ENCODE assay signal across 8 mouse cellular contexts in the genomic region with DNA sequence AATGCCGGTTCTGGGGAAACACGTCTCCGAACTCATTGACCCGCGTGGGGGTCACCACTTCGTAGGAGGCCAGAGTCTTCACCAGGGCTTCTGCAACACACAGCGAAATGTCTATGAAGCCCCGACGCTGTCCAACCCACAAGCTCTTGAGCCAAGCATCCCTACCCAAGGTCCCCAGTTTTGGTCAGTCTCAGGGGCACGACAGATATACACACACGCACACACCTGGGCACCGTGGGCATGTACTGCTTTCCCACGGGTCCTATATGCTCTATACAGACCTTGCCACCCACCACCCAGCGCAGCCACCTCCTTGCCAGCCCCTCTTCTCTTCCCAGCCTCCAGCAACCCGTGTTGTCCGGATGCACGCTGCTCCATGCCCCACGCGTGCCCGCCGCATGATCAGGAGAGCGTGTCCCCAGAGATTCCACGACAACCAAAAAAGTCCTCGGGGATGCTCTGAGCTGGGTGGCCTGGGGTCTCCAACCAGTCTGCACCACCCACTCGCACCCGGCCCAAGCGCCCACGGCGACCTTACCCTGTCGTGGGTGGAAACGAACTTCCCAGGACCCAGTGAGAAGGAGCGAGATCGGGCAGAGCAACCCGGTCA.
DNase-seq lines count a peak whose midpoint lies in the region; ATAC-seq and TF ChIP-seq lines count a peak whose summit lies in the region.

No protein-coding gene starts in this region.

- H3K4me3 ChIP-seq in hindbrain, embryonic 16.5 days (ENCODE audit: low read length), result peak overlapping the region; percentile 82
- H3K4me3 ChIP-seq in midbrain, postnatal 0 days (ENCODE audit: low read depth, low read length), result peak overlapping the region; percentile 75

- under 1% methylated on average over 33 of the region's 34 CpGs for WGBS in hindbrain, embryonic 16.5 days
- under 1% methylated on average over 34 of the region's 34 CpGs for WGBS in midbrain, postnatal 0 days

- peaks cover 9% of the 10 kb centered on the region for H3K4me1 ChIP-seq in hindbrain, embryonic 16.5 days (ENCODE audit: control insufficient read depth, insufficient read depth, low read depth, low read length)
- H3K4me1 ChIP-seq in midbrain, postnatal 0 days (ENCODE audit: insufficient read depth, low read length), result peaks cover 8% of the 10 kb centered on the region; the same call in 1 of the 2 replicates

- H3K4me2 ChIP-seq in hindbrain, embryonic 16.5 days (ENCODE audit: low read length), result peak overlapping the region; percentile 99
- H3K4me2 ChIP-seq in midbrain, postnatal 0 days (ENCODE audit: low read depth, low read length, poor library complexity, severe bottlenecking), result peak overlapping the region; percentile 99

- H3K36me3 ChIP-seq in hindbrain, embryonic 16.5 days (ENCODE audit: control insufficient read depth, insufficient read depth, low read length), result no peaks in the 10 kb centered on the region
- H3K36me3 ChIP-seq in midbrain, postnatal 0 days (ENCODE audit: insufficient read depth, low read length), result no peaks in the 10 kb centered on the region

- H3K9me3 ChIP-seq in hindbrain, embryonic 16.5 days (ENCODE audit: control insufficient read depth, low read length), result no peaks in the 10 kb centered on the region
- no peaks in the 10 kb centered on the region for H3K9me3 ChIP-seq in midbrain, postnatal 0 days (ENCODE audit: low read length)

- peak; percentile 13 to 16 for DNase-seq in frontal cortex, postnatal 25 days (ENCODE audit: low spot score in 2 of 2)
- no peak for DNase-seq in frontal cortex, adult 2 months (ENCODE audit: extremely low spot score in 1 of 2, low spot score in 1 of 2)
- peak; percentile 4 for DNase-seq in thymus, postnatal 0 days (ENCODE audit: low spot score)
- DNase-seq in thymus, postnatal 14 days, result no peak
- peak; percentile 9 for DNase-seq in midbrain, postnatal 0 days (ENCODE audit: low spot score)
- DNase-seq in lung, postnatal 36 days, result no peak

- peak; percentile 62 for ATAC-seq in hindbrain, embryonic 16.5 days
- peak; percentile 52 for ATAC-seq in midbrain, postnatal 0 days (ENCODE audit: low FRiP score)
- no peak for ATAC-seq in CD4-positive, CD25-positive, alpha-beta regulatory T cell, adult 4 months

- peak overlapping the region; percentile 44; the same call in 1 of the 2 replicates for H3K27ac ChIP-seq in hindbrain, embryonic 16.5 days (ENCODE audit: low read depth, low read length)
- H3K27ac ChIP-seq in midbrain, postnatal 0 days (ENCODE audit: low read depth, low read length), result peak overlapping the region; percentile 43

- TF ChIP-seq CTCF in midbrain, postnatal 0 days (IDR thresholded peaks at IDR 0.05), result no peak

- H3K9ac ChIP-seq in hindbrain, embryonic 16.5 days (ENCODE audit: low read depth, low read length), result peak overlapping the region; percentile 82
- H3K9ac ChIP-seq in midbrain, postnatal 0 days (replicated peaks; ENCODE audit: low read length, poor library complexity, severe bottlenecking), result peak overlapping the region; percentile 65

- peaks cover 6% of the 10 kb centered on the region; the same call in 1 of the 2 replicates for H3K27me3 ChIP-seq in hindbrain, embryonic 16.5 days (replicated peaks; ENCODE audit: control insufficient read depth, insufficient read depth, low read length)
- H3K27me3 ChIP-seq in midbrain, postnatal 0 days (ENCODE audit: insufficient read depth, low read length), result peaks cover 9% of the 10 kb centered on the region

Comparison
In these comparisons a context has a peak if more than half of its experiments do, and no peak if none do; other contexts are left out.
1. DNase-seq: peak in frontal cortex, postnatal 25 days (2 of 2), thymus, postnatal 0 days (single experiment) and midbrain, postnatal 0 days (single experiment); none in frontal cortex, adult 2 months (0 of 2), thymus, postnatal 14 days (single experiment) and lung, postnatal 36 days (single experiment).